Mouse (Mus musculus): ENCODE measurements around the gene Gm17482.

The Gm17482 gene

DNA sequence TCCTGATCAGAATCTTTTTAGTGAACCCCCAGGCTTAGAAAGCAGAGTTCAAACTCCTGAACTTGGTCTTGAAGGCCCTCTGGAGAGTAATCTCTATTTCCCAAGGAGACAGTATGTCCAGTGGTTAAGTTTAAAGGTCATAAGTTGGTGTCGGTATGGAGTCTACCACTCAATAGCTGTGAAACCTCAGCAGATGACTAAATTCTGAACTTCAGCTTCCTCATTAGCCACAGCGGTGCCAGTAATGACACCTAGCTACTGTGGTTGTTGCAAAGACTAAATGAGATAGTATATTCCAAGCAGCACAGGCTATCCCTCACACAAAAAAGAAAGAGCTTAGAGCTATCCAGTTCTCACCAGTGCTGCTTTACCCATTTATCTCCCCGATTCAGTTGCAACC is 61.1 kb downstream of the Gm17482 start:
- no peak for ATAC-seq (ENCODE audit: insufficient number of reproducible peaks, low FRiP score, low TSS enrichment)

DNA sequence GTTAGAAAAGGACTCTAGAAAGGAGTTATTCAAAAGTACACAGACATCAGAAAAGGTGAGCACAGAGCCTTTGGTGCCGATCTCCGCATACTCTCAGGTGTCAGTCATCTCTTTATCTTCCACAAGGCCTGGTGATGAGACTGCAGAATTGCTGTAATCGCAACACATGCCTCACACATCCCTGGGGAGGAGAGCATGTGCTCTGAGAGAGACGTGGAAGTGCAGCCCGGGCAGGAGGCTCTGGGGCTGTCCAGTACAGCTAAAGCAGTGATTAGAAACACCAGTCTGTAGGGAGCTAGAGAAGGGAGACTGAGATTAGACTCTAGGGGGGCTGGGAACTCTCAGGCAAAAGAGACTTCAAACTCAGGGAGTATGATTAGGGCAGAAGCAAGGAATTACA is 63.4 kb downstream of the Gm17482 start:
- no peak for ATAC-seq (ENCODE audit: insufficient number of reproducible peaks, low FRiP score, low TSS enrichment)

DNA sequence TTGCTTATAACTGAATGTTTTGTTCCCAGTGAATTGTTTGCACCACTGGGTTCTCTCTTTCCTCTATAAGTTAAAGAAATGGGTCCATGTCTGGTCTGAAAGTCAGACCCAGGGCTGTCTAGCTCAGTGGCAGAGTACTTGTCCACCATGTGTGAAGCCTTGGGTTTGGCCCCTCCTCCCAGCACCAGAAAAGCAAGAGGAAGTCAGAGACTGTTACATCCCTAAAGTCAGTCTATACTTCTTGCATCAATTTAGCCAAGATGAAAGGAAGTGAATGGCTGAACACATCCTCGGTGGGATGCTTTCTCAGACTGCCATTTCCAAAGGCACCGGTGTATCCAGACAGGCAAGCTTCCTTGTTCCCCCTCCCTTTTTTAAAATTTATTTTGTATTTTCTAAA is 63.9 kb downstream of the Gm17482 start:
- no peak for ATAC-seq (ENCODE audit: insufficient number of reproducible peaks, low FRiP score, low TSS enrichment)

DNA sequence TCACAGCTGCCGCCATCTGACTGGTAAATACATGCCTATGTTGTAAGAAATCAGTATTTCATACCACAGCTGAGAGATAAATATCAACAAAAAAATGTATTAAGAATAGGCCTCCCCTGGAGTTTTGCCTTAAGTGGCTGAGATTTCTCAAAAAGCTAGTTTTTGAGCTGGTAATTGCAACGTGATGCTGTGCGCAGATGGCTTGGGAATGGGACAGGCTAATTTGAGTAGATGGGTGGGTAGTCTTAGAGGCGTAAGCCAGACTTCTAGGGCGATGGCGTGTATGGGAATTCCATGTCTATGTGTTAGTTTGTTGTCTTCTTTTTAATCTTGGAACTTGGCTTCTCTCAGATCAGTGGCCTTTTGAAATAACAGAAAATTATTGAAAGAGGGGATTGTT is 64.7 kb downstream of the Gm17482 start:
- no peak for ATAC-seq (ENCODE audit: insufficient number of reproducible peaks, low FRiP score, low TSS enrichment)

DNA sequence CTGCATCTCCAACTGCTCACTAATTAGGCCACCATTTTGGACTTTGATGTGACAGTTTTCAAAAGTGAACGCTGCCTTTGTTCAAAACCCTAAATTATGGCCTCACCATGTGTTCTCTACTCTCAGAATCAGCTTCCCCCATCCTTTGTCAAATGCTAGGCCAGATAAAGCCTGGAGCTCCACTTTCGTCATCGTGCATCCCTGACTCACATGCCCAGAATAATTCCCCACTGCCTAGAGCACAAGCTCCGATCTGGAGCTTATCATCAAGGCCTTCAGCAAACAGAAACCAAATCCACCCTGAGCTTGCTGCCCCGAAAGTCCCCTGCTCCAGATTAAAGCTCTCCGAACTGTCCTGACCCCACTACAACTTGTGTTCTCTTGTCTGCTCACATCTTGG is 65.5 kb downstream of the Gm17482 start:
- no peak for ATAC-seq (ENCODE audit: insufficient number of reproducible peaks, low FRiP score, low TSS enrichment)

DNA sequence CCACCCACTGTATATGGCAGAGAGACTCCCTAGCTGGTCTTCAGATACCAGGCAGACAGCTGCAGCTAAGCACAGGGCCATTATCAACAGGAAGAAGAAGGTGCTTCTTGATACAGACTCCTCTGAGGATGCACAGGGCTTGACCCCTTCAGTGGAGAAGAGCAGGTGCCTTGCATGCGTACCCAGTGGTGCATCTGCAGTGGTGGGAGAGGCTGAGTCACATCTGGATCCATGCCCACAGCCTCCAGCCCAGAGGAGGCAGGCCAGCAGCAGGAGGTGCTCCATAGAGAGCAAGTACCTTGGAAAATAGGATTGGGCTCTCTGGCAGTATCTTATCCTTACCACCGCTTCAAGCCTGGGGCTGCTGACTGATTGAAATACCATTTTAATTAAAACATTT is 66.7 kb downstream of the Gm17482 start:
- ATAC-seq (ENCODE audit: insufficient number of reproducible peaks, low FRiP score, low TSS enrichment), result no peak

DNA sequence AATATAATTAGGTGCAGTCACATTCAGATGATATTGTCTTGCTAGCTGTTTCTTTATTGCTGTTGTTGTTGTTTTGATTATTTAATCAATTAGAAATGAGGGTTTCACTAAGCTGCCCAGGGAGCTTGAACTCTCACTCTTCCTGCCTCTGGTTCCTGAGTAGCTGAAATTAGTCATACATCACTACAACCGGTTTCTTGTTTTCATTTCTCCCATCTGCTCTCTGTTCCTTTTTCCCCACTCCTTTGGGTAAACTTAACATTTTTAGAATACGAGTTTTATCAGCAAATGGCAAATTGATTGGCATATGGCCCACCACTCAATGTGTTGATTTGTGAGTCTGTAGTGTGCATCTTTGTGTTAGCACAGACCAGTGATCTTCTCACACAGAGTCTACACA is 80.0 kb downstream of the Gm17482 start:
- ATAC-seq (ENCODE audit: insufficient number of reproducible peaks, low FRiP score, low TSS enrichment), result no peak
